In the genomic region with DNA sequence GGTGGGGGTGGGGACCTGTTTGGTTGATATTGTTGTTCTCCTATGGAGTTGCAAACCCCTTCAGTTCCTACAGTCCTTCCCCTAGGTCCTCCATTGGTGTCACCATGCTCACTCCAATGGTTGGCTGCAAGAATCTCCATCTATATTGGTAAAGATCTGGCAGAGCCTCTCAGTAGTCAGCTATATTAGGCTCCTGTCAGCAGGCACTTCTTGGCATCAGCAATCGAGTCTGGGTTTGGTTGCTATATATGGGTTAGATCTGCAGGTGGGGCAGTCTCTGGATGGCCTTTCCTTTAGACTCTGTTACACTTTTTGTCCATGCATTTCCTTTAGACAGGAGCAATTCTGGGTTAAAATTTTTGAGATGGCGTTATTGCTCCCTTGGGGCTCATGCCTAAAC, we compare ENCODE assay signal across 24 mouse cellular contexts.
DNase-seq lines count a peak whose midpoint lies in the region; ATAC-seq lines count a peak whose summit lies in the region.
"Had no signal": no experiment of that assay in that cellular context is flagged by ENCODE, and none has a peak within 500 bp of the region (broad histone marks: within the 10 kb centered on the region; RNA-seq: fewer than 3 reads in every experiment).

No protein-coding gene starts in this region.

- H3K9me3 ChIP-seq in heart, embryonic 10.5 days, result no peaks in the 10 kb centered on the region
- no peaks in the 10 kb centered on the region for H3K9me3 ChIP-seq in heart, embryonic 11.5 days (replicated peaks; ENCODE audit: control insufficient read depth, low read length)
- H3K9me3 ChIP-seq in heart, embryonic 16.5 days (replicated peaks; ENCODE audit: control insufficient read depth, low read length), result no peaks in the 10 kb centered on the region
- no peaks in the 10 kb centered on the region for H3K9me3 ChIP-seq in kidney, embryonic 16.5 days (ENCODE audit: low read length)
- H3K9me3 ChIP-seq: embryonic facial prominence, embryonic 13.5 days; embryonic facial prominence, embryonic 15.5 days; forebrain, embryonic 10.5 days; forebrain, embryonic 12.5 days had no signal

- peak; percentile 11 to 45 for DNase-seq in heart, adult 18-20 months
- DNase-seq in heart, embryonic 10.5 days (ENCODE audit: low spot score), result no peak
- peak; percentile 13 for DNase-seq in heart, adult 8-10 months (ENCODE audit: low spot score)
- DNase-seq in heart, postnatal 36 days, result no peak
- DNase-seq in heart, postnatal 10 days, result peak; percentile 1 to 8
- DNase-seq: adrenal gland, adult 2 months; adrenal gland, postnatal 10 days; adrenal gland, postnatal 25 days; cerebellum, adult 11 months; cerebellum, adult 18-20 months; cerebellum, adult 8-10 months; cerebellum, adult 9-11 months; cerebellum, postnatal 14 days; cerebellum, postnatal 36 days; embryo, embryonic 11 days had no signal

- H3K4me3 ChIP-seq in heart, embryonic 10.5 days, result no peak overlapping the region
- no peak overlapping the region for H3K4me3 ChIP-seq in heart, embryonic 11.5 days (ENCODE audit: low read depth, low read length)
- no peak overlapping the region for H3K4me3 ChIP-seq in heart, embryonic 16.5 days (ENCODE audit: low read length)
- H3K4me3 ChIP-seq in kidney, embryonic 16.5 days (ENCODE audit: low read length), result no peak overlapping the region
- H3K4me3 ChIP-seq: embryonic facial prominence, embryonic 13.5 days; embryonic facial prominence, embryonic 15.5 days; erythroblast, embryonic 14.5 days; forebrain, embryonic 10.5 days; forebrain, embryonic 12.5 days had no signal

- H3K9ac ChIP-seq in heart, embryonic 11.5 days (ENCODE audit: low read depth, low read length), result no peak overlapping the region
- no peak overlapping the region for H3K9ac ChIP-seq in heart, embryonic 16.5 days (ENCODE audit: low read length)
- H3K9ac ChIP-seq in kidney, embryonic 16.5 days (replicated peaks; ENCODE audit: low read length), result no peak overlapping the region
- H3K9ac ChIP-seq: embryonic facial prominence, embryonic 13.5 days; embryonic facial prominence, embryonic 15.5 days; forebrain, embryonic 12.5 days had no signal

- WGBS in heart, embryonic 10.5 days, result 58% methylated on average over 2 of the region's 2 CpGs
- 62% methylated on average over 2 of the region's 2 CpGs for WGBS in heart, embryonic 11.5 days (ENCODE audit: insufficient replicate concordance)
- WGBS in heart, embryonic 16.5 days, result 53% methylated on average over 2 of the region's 2 CpGs
- WGBS in kidney, embryonic 16.5 days, result 80% methylated on average over 2 of the region's 2 CpGs

- ATAC-seq in heart, embryonic 11.5 days (replicated peaks; ENCODE audit: insufficient number of reproducible peaks, low FRiP score, low TSS enrichment), result no peak
- ATAC-seq in heart, embryonic 16.5 days (replicated peaks; ENCODE audit: extremely low read depth, insufficient read depth, low FRiP score), result peak; percentile 49; the same call in 1 of the 2 replicates
- ATAC-seq in kidney, embryonic 16.5 days (ENCODE audit: low FRiP score, low TSS enrichment), result no peak
- ATAC-seq: forebrain, embryonic 14.5 days had no signal

- H3K36me3 ChIP-seq in heart, embryonic 10.5 days, result no peaks in the 10 kb centered on the region
- no peaks in the 10 kb centered on the region for H3K36me3 ChIP-seq in heart, embryonic 11.5 days (ENCODE audit: control insufficient read depth, insufficient read depth, low read length)
- no peaks in the 10 kb centered on the region for H3K36me3 ChIP-seq in heart, embryonic 16.5 days (ENCODE audit: control insufficient read depth, insufficient read depth)
- H3K36me3 ChIP-seq in kidney, embryonic 16.5 days (ENCODE audit: insufficient read depth, low read length), result no peaks in the 10 kb centered on the region
- H3K36me3 ChIP-seq: embryonic facial prominence, embryonic 13.5 days; embryonic facial prominence, embryonic 15.5 days; forebrain, embryonic 10.5 days; forebrain, embryonic 12.5 days had no signal

- no peak overlapping the region for H3K4me2 ChIP-seq in heart, embryonic 11.5 days
- H3K4me2 ChIP-seq in heart, embryonic 16.5 days (ENCODE audit: low read depth, low read length), result no peak overlapping the region
- H3K4me2 ChIP-seq in kidney, embryonic 16.5 days (replicated peaks; ENCODE audit: low read depth, low read length), result no peak overlapping the region
- H3K4me2 ChIP-seq: embryonic facial prominence, embryonic 13.5 days; embryonic facial prominence, embryonic 15.5 days; forebrain, embryonic 12.5 days had no signal

- H3K27ac ChIP-seq in heart, embryonic 10.5 days, result no peak overlapping the region
- H3K27ac ChIP-seq in heart, embryonic 11.5 days (ENCODE audit: low read depth, low read length), result no peak overlapping the region
- H3K27ac ChIP-seq in heart, embryonic 16.5 days (ENCODE audit: low read length), result no peak overlapping the region
- no peak overlapping the region for H3K27ac ChIP-seq in kidney, embryonic 16.5 days (ENCODE audit: low read length)
- H3K27ac ChIP-seq: embryonic facial prominence, embryonic 13.5 days; embryonic facial prominence, embryonic 15.5 days; forebrain, embryonic 10.5 days; forebrain, embryonic 12.5 days had no signal

- no peaks in the 10 kb centered on the region for H3K27me3 ChIP-seq in heart, embryonic 10.5 days (ENCODE audit: insufficient read depth, poor library complexity, severe bottlenecking)
- H3K27me3 ChIP-seq in heart, embryonic 11.5 days (ENCODE audit: control insufficient read depth, insufficient read depth, low read length), result no peaks in the 10 kb centered on the region
- no peaks in the 10 kb centered on the region for H3K27me3 ChIP-seq in heart, embryonic 16.5 days (ENCODE audit: control insufficient read depth, insufficient read depth, low read length)
- no peaks in the 10 kb centered on the region for H3K27me3 ChIP-seq in kidney, embryonic 16.5 days (ENCODE audit: insufficient read depth, low read length)
- H3K27me3 ChIP-seq: embryonic facial prominence, embryonic 13.5 days; embryonic facial prominence, embryonic 15.5 days; forebrain, embryonic 12.5 days had no signal

- intact Hi-C loops in heart, postnatal 36 days (cut with DNase I), result no loop called here
- intact Hi-C loops in heart, postnatal 10 days (cut with DNase I), result no loop called here

- H3K4me1 ChIP-seq in heart, embryonic 10.5 days, result 0 out of 2 replicates have a peak, but pooled peaks cover 4% of the 10 kb centered on the region
- no peaks in the 10 kb centered on the region for H3K4me1 ChIP-seq in heart, embryonic 11.5 days (ENCODE audit: control insufficient read depth, insufficient read depth, low read length)
- no peaks in the 10 kb centered on the region for H3K4me1 ChIP-seq in heart, embryonic 16.5 days (ENCODE audit: control insufficient read depth, insufficient read depth, low read length)
- H3K4me1 ChIP-seq in kidney, embryonic 16.5 days (ENCODE audit: insufficient read depth, low read length), result no peaks in the 10 kb centered on the region
- H3K4me1 ChIP-seq: embryonic facial prominence, embryonic 13.5 days; embryonic facial prominence, embryonic 15.5 days; forebrain, embryonic 10.5 days; forebrain, embryonic 12.5 days had no signal

Comparison
In these comparisons a context has a peak if more than half of its experiments do, and no peak if none do; other contexts are left out.
1. DNase-seq: peak in heart, adult 18-20 months (2 of 2), heart, adult 8-10 months (single experiment) and heart, postnatal 10 days (2 of 2); none in heart, embryonic 10.5 days (single experiment) and heart, postnatal 36 days (0 of 2).